Mouse (Mus musculus) bone marrow macrophage, adult 2 months (primary cell): ENCODE measurements around the gene Cphx3. TPM values are rescaled to one million over a fixed set of nuclear protein-coding genes. Genes with fewer than 3 reads are reported as not detected.
"Not testable (repeated sequence)": the region's sequence is repeated elsewhere in the genome, so short reads cannot be mapped to it uniquely, and the experiment has no call there.

Experiments
- H3K27ac ChIP-seq: 2 replicates; pipeline ENCODE4 v1.5.1; 2012; ENCODE audit warnings: low read depth, low read length; ENCODE audit not compliant: insufficient read depth
- H3K4me1 ChIP-seq: 2 replicates; pipeline ENCODE4 v1.6.1; 2012; ENCODE audit warnings: low read length; ENCODE audit not compliant: control insufficient read depth, insufficient read depth
- H3K4me3 ChIP-seq: 2 replicates; pipeline ENCODE4 v1.5.1; 2012; ENCODE audit warnings: mild to moderate bottlenecking, low read length, moderate library complexity; ENCODE audit not compliant: insufficient read depth
- polyA plus RNA-seq: library from polyadenylated mRNA; stranded (reverse); fragments of >200 nt; gene quantifications from 2 replicates; pipeline ENCODE4 v1.2.4, GENCODE M21; 2012; ENCODE audit not compliant: missing spikeins, insufficient read depth, insufficient read length

Gene Cphx3
- polyA plus RNA-seq, 1 experiment = not detected

- H3K4me3 ChIP-seq, H3K27ac ChIP-seq: not testable (repeated sequence)
These were observed 155.1 kb downstream of the Cphx3 start for GRCm38 (mm10) chr14:26237183-26237582.

GRCm38 (mm10) chr14:26257756-26258617, 175.9 kb downstream of the Cphx3 start, which contains the start of gene Duxbl3:
Duxbl3 (plus strand) TSS chr14:26257962.
- not testable (repeated sequence) for H3K4me1 ChIP-seq, H3K4me3 ChIP-seq

More at GRCm38 (mm10) chr14:26237183-26237582, 155.1 kb downstream of the Cphx3 start:
- H3K4me1 ChIP-seq = not testable (repeated sequence)

GRCm38 (mm10) chr14:26258729-26259128, 176.6 kb downstream of the Cphx3 start:
- not testable (repeated sequence) for H3K4me3 ChIP-seq, H3K4me1 ChIP-seq, H3K27ac ChIP-seq

More at GRCm38 (mm10) chr14:26257756-26258617, 175.9 kb downstream of the Cphx3 start, which contains the start of gene Duxbl3:
- not testable (repeated sequence) for H3K27ac ChIP-seq

Other genes with a start within 250 kb of the Cphx3 start
- gene Anxa11, start 240.1 kb upstream of the Cphx3 start, polyA plus RNA-seq = 61.4 and 62.5 TPM in 2 replicates
- not detected in 2 replicates for gene Plac9a, start 179.2 kb upstream of the Cphx3 start, polyA plus RNA-seq
- 1.4 and 2.0 TPM in 2 replicates for gene Tmem254a, start 154.6 kb upstream of the Cphx3 start, polyA plus RNA-seq
- not detected in 2 replicates for gene Cphx1, start 144.0 kb upstream of the Cphx3 start, polyA plus RNA-seq
- not detected in 2 replicates for gene Duxbl1, start 103.7 kb upstream of the Cphx3 start, polyA plus RNA-seq
- gene Gm9780, start 39.6 kb upstream of the Cphx3 start, polyA plus RNA-seq = 1.1 TPM in 1 of 2 replicates, not detected in the other
- gene Tmem254c, start 14.9 kb upstream of the Cphx3 start, polyA plus RNA-seq = 11.0 and 15.6 TPM in 2 replicates
- not detected in 2 replicates for gene Cphx2, start 781 bp upstream of the Cphx3 start, polyA plus RNA-seq
- not detected in 2 replicates for gene Duxbl2, start 36.1 kb downstream of the Cphx3 start, polyA plus RNA-seq
- gene Plac9b, start 100.2 kb downstream of the Cphx3 start, polyA plus RNA-seq = 1.7 TPM in 1 of 2 replicates, not detected in the other
- 16.7 and 20.6 TPM in 2 replicates for gene Tmem254b, start 124.7 kb downstream of the Cphx3 start, polyA plus RNA-seq
- not detected in 2 replicates for gene Duxbl3, start 175.7 kb downstream of the Cphx3 start, polyA plus RNA-seq